Mouse (Mus musculus) lung, adult 2 months (tissue): Measurements from ENCODE around the gene Pomgnt2.

ENCODE experiments used
- CTCF ChIP-seq: fragments of 200-500 bp; IDR thresholded peaks from 2 replicates; pipeline ENCODE4 v1.5.1; 2011; ENCODE audit warnings: mild to moderate bottlenecking, low read length, control low read depth; ENCODE audit not compliant: insufficient read depth
- POLR2A ChIP-seq: fragments of 200-500 bp; IDR thresholded peaks from 2 replicates; pipeline ENCODE4 v1.6.1; 2011; ENCODE audit warnings: low read depth, mild to moderate bottlenecking, control low read depth, low read length, borderline replicate concordance; ENCODE audit errors: extremely low read depth

GRCm38 (mm10) chr9:122006175-122006574 is 9.3 kb upstream of the Pomgnt2 start:
- TF ChIP-seq POLR2A (no peak), CTCF (no peak)
